8 mouse cellular contexts compared by ENCODE assay signal in the genomic region with DNA sequence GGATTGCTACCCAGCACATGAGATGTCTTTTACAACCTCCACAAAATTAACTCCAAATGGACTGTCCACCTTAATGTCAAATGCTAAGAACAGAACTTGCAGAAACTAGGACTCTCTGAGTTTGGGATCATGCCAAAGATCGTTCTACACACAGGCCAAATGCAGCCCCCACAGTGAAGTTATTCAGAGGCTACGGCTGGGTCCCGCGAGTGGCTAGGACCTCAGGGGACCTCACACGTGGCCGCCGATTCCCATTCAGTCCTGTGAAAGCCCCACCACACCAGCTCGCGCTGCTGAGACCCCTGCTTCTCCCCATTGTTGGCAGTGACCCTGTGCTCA. TPM values are rescaled to one million over a fixed set of nuclear protein-coding genes. Genes with fewer than 3 reads are reported as not detected.
A peak's percentile ranks its signal among the peaks of the same experiment; 100 is the strongest.
DNase-seq lines count a peak whose midpoint lies in the region; ATAC-seq and TF ChIP-seq lines count a peak whose summit lies in the region.
"Not testable (repeated sequence)": the region's sequence is repeated elsewhere in the genome, so short reads cannot be mapped to it uniquely, and the experiment has no call there.

No protein-coding gene starts in this region.

- WGBS in forebrain, embryonic 13.5 days = under 1% methylated on average over 9 of the region's 9 CpGs
- WGBS in hindbrain, embryonic 10.5 days = 1% methylated on average over 9 of the region's 9 CpGs
- WGBS in kidney, postnatal 0 days = under 1% methylated on average over 9 of the region's 9 CpGs
- 8% methylated on average over 9 of the region's 9 CpGs for WGBS in lung, adult 2 months
- WGBS in midbrain, embryonic 16.5 days = 0% methylated on average over 9 of the region's 9 CpGs
- WGBS in stomach, embryonic 16.5 days = 0% methylated on average over 9 of the region's 9 CpGs

- not testable (repeated sequence) for TF ChIP-seq CTCF in kidney, postnatal 0 days (IDR thresholded peaks at IDR 0.05; ENCODE audit: low read depth); lung, adult 2 months (IDR thresholded peaks at IDR 0.05; ENCODE audit: insufficient read depth, low read length)

- H3K27me3 ChIP-seq in forebrain, embryonic 13.5 days; hindbrain, embryonic 10.5 days (ENCODE audit: insufficient read depth, poor library complexity, severe bottlenecking); kidney, postnatal 0 days (ENCODE audit: insufficient read depth, low read length); midbrain, embryonic 16.5 days (ENCODE audit: control insufficient read depth, insufficient read depth, low read depth, low read length); stomach, embryonic 16.5 days (ENCODE audit: control insufficient read depth, insufficient read depth, low read length): not testable (repeated sequence)

- H3K36me3 ChIP-seq in ES-E14 (ENCODE audit: control insufficient read depth, insufficient read depth, low read length, poor library complexity, severe bottlenecking); forebrain, embryonic 13.5 days (ENCODE audit: poor library complexity, severe bottlenecking); kidney, postnatal 0 days (ENCODE audit: insufficient read depth, low read length); midbrain, embryonic 16.5 days (ENCODE audit: control insufficient read depth, insufficient read depth, low read length); stomach, embryonic 16.5 days (ENCODE audit: control insufficient read depth, insufficient read depth, low read length): not testable (repeated sequence)
- peaks cover 33% of the 10 kb centered on the region for H3K36me3 ChIP-seq in hindbrain, embryonic 10.5 days

- in situ Hi-C loops in ES-E14 (cut with MboI; ENCODE audit: low sequenced_read_pairs in 2 of 2, unreplicated experiment in 2 of 2) = not testable (repeated sequence)

- H3K4me1 ChIP-seq in ES-E14 (ENCODE audit: control insufficient read depth in 2 of 2, insufficient read depth in 2 of 2, low read length in 2 of 2, poor library complexity in 1 of 2); hindbrain, embryonic 10.5 days (replicated peaks); kidney, postnatal 0 days (replicated peaks; ENCODE audit: insufficient read depth, low read length); lung, adult 2 months (ENCODE audit: control insufficient read depth, insufficient read depth, low read length); stomach, embryonic 16.5 days (ENCODE audit: control insufficient read depth, insufficient read depth, low read length): not testable (repeated sequence)
- peaks cover 14% of the 10 kb centered on the region for H3K4me1 ChIP-seq in forebrain, embryonic 13.5 days
- H3K4me1 ChIP-seq in midbrain, embryonic 16.5 days (ENCODE audit: control insufficient read depth, insufficient read depth, low read length) = peaks cover 13% of the 10 kb centered on the region

- peak; percentile 19; the same call in 1 of the 2 replicates for ATAC-seq in common myeloid progenitor, adult 5-6 weeks (replicated peaks; ENCODE audit: low read depth, poor library complexity, severe bottlenecking)
- not testable (repeated sequence) for ATAC-seq in forebrain, embryonic 13.5 days
- ATAC-seq in kidney, postnatal 0 days (replicated peaks; ENCODE audit: low FRiP score, low read depth) = 0 out of 2 replicates have a peak, but pooled peaks have one; percentile 26
- ATAC-seq in midbrain, embryonic 16.5 days = peak; percentile 70
- peak; percentile 22; the same call in 1 of the 2 replicates for ATAC-seq in stomach, embryonic 16.5 days (ENCODE audit: insufficient read depth, low FRiP score)

- H3K4me3 ChIP-seq in ES-E14 (ENCODE audit: insufficient read depth in 1 of 2, low read depth in 1 of 2, low read length in 2 of 2, poor library complexity in 1 of 2, severe bottlenecking in 1 of 2) = peak overlapping the region; percentile 66 to 82
- H3K4me3 ChIP-seq in forebrain, embryonic 13.5 days = peak overlapping the region; percentile 81
- peak overlapping the region; percentile 79 for H3K4me3 ChIP-seq in hindbrain, embryonic 10.5 days
- peak overlapping the region; percentile 66 for H3K4me3 ChIP-seq in kidney, postnatal 0 days (replicated peaks; ENCODE audit: low read depth, low read length)
- peak overlapping the region; percentile 90 for H3K4me3 ChIP-seq in lung, adult 2 months (replicated peaks; ENCODE audit: extremely low read depth, low read depth, low read length)
- H3K4me3 ChIP-seq in midbrain, embryonic 16.5 days (ENCODE audit: low read depth, low read length) = peak overlapping the region; percentile 83
- peak overlapping the region; percentile 70 for H3K4me3 ChIP-seq in stomach, embryonic 16.5 days (replicated peaks; ENCODE audit: low read length)

- H3K4me2 ChIP-seq in forebrain, embryonic 13.5 days = peak overlapping the region; percentile 66
- peak overlapping the region; percentile 73 for H3K4me2 ChIP-seq in kidney, postnatal 0 days (ENCODE audit: low read length)
- H3K4me2 ChIP-seq in midbrain, embryonic 16.5 days (ENCODE audit: low read length) = peak overlapping the region; percentile 79
- H3K4me2 ChIP-seq in stomach, embryonic 16.5 days (ENCODE audit: low read depth, low read length) = peak overlapping the region; percentile 66

- not testable (repeated sequence) for TF ChIP-seq POLR2A in lung, adult 2 months (IDR thresholded peaks at IDR 0.05; ENCODE audit: borderline replicate concordance, extremely low read depth, low read depth, low read length)

- not testable (repeated sequence) for H3K27ac ChIP-seq in ES-E14 (ENCODE audit: insufficient read depth, low read depth, low read length, poor library complexity, severe bottlenecking); midbrain, embryonic 16.5 days (ENCODE audit: low read length)
- H3K27ac ChIP-seq in forebrain, embryonic 13.5 days = peak overlapping the region; percentile 75
- H3K27ac ChIP-seq in hindbrain, embryonic 10.5 days = peak overlapping the region; percentile 92
- H3K27ac ChIP-seq in kidney, postnatal 0 days = peak overlapping the region; percentile 21; the same call in 1 of the 2 replicates
- H3K27ac ChIP-seq in stomach, embryonic 16.5 days (ENCODE audit: low read length) = peak overlapping the region; percentile 77

- H3K9ac ChIP-seq in ES-E14 (ENCODE audit: insufficient read depth, low read depth, low read length, poor library complexity, severe bottlenecking) = peak overlapping the region; percentile 62
- peak overlapping the region; percentile 66 for H3K9ac ChIP-seq in forebrain, embryonic 13.5 days
- H3K9ac ChIP-seq in kidney, postnatal 0 days (ENCODE audit: low read depth, low read length) = peak overlapping the region; percentile 59
- H3K9ac ChIP-seq in midbrain, embryonic 16.5 days (ENCODE audit: low read depth, low read length) = peak overlapping the region; percentile 62
- peak overlapping the region; percentile 72 for H3K9ac ChIP-seq in stomach, embryonic 16.5 days (ENCODE audit: low read length)

- not testable (repeated sequence) for H3K9me3 ChIP-seq in ES-E14 (ENCODE audit: control insufficient read depth, insufficient read depth, low read depth, low read length); forebrain, embryonic 13.5 days (replicated peaks); kidney, postnatal 0 days (replicated peaks; ENCODE audit: low read length); midbrain, embryonic 16.5 days (replicated peaks; ENCODE audit: control insufficient read depth, low read length, poor library complexity, severe bottlenecking); stomach, embryonic 16.5 days (replicated peaks; ENCODE audit: control insufficient read depth, low read length)
- H3K9me3 ChIP-seq in hindbrain, embryonic 10.5 days = peaks cover 23% of the 10 kb centered on the region

- not testable (repeated sequence) for DNase-seq in ES-E14 (ENCODE audit: low read depth, low spot score); hindbrain, embryonic 10.5 days (ENCODE audit: low spot score); lung, adult 2 months
- DNase-seq in kidney, postnatal 0 days (ENCODE audit: low spot score) = peak; percentile 34

RNA-seq across cellular contexts. Expression of gene A630089N07Rik, which starts 0.7 kb away (rescaled TPM):
- total RNA-seq in ES-E14 (2012; rRNA removed) = 9.4 and 10.3 TPM in 2 replicates
- 66.7 and 72.9 TPM in 2 replicates for total RNA-seq in common myeloid progenitor, adult 5-6 weeks (2017)
- polyA plus RNA-seq in forebrain, embryonic 13.5 days (2015; fragmentation: Nextera tagmentation; extraction: Ambion mirVana) = 21.7 and 23.6 TPM in 2 replicates
- polyA plus RNA-seq in hindbrain, embryonic 10.5 days (2016; fragmentation: Nextera tagmentation; extraction: Ambion mirVana) = 19.0 and 32.4 TPM in 2 replicates
- polyA plus RNA-seq in kidney, postnatal 0 days (2015; fragmentation: Nextera tagmentation; extraction: Ambion mirVana) = 6.4 and 8.3 TPM in 2 replicates
- polyA plus RNA-seq in lung, adult 2 months (2012; rRNA removed) = 0.63 and 1.3 TPM in 2 replicates
- polyA plus RNA-seq in midbrain, embryonic 16.5 days (2015; fragmentation: Nextera tagmentation; extraction: Ambion mirVana) = 10.8 and 12.5 TPM in 2 replicates
- polyA plus RNA-seq in stomach, embryonic 16.5 days (2015; fragmentation: Nextera tagmentation; extraction: Ambion mirVana) = 15.7 and 16.5 TPM in 2 replicates
